Mouse (Mus musculus) megakaryocyte, embryonic 14.5 days (primary cell): ENCODE data around the gene Rere. TPM values are rescaled to one million over a fixed set of nuclear protein-coding genes. Genes with fewer than 3 reads are reported as not detected.
"Not testable (repeated sequence)": the region's sequence is repeated elsewhere in the genome, so short reads cannot be mapped to it uniquely, and the experiment has no call there.

Experiments used
- H3K27me3 ChIP-seq: replicated peaks from 2 replicates; pipeline ENCODE3; 2012; ENCODE audit warnings: inconsistent platforms
- H3K36me3 ChIP-seq: replicated peaks from 2 replicates; pipeline ENCODE3; 2012; ENCODE audit warnings: low read length, inconsistent platforms, mixed read lengths
- H3K4me1 ChIP-seq: 2 replicates; pipeline ENCODE4 v1.6.1; 2012; ENCODE audit warnings: inconsistent platforms
- H3K4me3 ChIP-seq: replicated peaks from 2 replicates; pipeline ENCODE3; 2012; ENCODE audit warnings: moderate library complexity, mild to moderate bottlenecking, inconsistent platforms
- H3K9me3 ChIP-seq: 2 replicates; pipeline ENCODE4 v1.6.1; 2012; ENCODE audit warnings: inconsistent platforms
- FLI1 ChIP-seq: IDR thresholded peaks from 2 replicates; pipeline ENCODE4 v1.6.1; 2012; ENCODE audit warnings: low read length, inconsistent platforms, mixed read lengths
- GATA1 ChIP-seq: IDR thresholded peaks from 3 replicates; pipeline ENCODE4 v1.6.1; 2012; ENCODE audit warnings: mixed read lengths, low read length, inconsistent platforms, borderline replicate concordance
- polyA plus RNA-seq: library from polyadenylated mRNA; stranded (reverse); fragments of >175 nt; gene quantifications from 2 replicates; pipeline ENCODE4 v1.2.3, GENCODE M21; 2012; ENCODE audit warnings: low replicate concordance; ENCODE audit not compliant: insufficient read depth

Gene Rere
- polyA plus RNA-seq, 1 experiment: 39.0 TPM

DNA sequence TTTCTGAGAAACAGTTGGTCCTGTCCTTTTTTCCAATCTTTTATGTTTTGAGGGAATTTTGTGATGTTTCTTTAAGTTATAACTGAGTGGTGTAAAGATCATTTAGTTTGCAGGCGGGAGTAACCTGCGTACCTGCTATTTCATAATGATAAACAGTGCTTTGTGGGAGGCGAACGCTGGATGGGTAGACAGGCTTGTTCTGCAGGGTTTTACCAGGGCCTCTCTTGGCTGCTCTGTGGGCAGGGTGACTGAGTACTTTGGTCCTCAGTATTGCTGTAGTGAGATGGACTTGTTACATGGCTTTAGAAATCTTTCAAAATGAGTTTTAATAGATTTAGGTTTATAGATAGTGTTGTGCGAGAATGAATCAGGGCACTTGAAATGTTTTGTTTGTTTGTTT, 205.7 kb downstream of the Rere start:
- H3K9me3 ChIP-seq: no peaks in the 10 kb centered on the region
- no peak for TF ChIP-seq FLI1
- no peak for TF ChIP-seq GATA1
- no peak overlapping the region for H3K4me3 ChIP-seq
- peaks cover 46% of the 10 kb centered on the region for H3K36me3 ChIP-seq
- peaks cover 62% of the 10 kb centered on the region for H3K4me1 ChIP-seq
- H3K27me3 ChIP-seq: no peaks in the 10 kb centered on the region

DNA sequence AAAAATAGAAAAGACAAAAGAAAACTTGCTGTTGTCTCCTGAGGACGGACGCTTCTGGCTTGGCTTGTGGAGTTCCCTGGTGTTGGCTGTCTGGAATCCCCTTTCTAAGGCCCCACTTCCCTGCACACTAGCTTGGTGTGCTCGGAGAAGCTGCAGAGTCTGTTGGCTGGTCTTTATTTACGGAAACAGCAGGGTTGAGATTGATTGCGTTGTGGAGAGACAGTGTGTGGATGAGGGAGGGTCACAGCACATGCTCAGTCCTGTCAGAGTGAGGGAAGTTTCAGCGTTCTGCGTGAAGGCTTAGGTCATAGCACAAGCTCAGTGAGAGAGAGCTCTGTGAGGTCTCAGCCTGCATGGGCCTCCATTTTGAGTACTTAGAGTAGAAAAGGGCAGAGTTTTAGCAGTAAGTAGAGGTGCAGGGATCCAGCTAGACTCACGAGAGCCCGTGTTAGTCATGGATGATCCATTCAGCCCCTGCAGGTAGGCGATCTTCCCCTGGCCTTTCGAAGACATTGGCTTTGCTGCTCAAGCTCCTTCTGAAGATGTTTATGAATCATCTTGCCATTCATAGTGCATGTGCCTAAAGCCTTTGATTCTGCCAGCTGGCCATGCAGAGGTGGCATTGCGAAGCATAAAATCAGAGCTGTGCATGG, 206.8 kb downstream of the Rere start:
- no peaks in the 10 kb centered on the region for H3K9me3 ChIP-seq
- no peaks in the 10 kb centered on the region for H3K27me3 ChIP-seq
- H3K36me3 ChIP-seq: peaks cover 46% of the 10 kb centered on the region
- TF ChIP-seq GATA1: no peak
- no peak for TF ChIP-seq FLI1
- peak overlapping the region; percentile 48 for H3K4me3 ChIP-seq
- peaks cover 67% of the 10 kb centered on the region for H3K4me1 ChIP-seq

DNA sequence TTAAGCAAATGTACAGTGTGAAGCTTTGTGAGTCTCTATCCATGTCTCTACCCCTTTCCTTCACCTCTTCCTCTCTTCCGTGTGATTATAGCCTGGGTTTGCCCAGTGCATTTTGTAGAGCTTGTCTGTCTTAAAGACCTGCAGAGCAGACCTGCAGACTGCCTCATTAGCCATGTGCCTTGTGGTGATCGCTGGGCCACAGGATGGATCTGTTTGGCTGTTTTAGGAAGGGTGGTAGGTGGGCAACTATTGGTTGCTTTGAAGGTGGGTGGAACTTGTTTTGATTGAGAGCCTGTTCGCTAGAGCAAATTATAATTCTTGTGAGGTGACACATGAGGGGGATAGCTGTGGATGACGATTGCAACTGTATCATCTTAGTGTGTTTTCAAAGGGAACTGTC, 207.3 kb downstream of the Rere start:
- peaks cover 68% of the 10 kb centered on the region for H3K4me1 ChIP-seq
- H3K27me3 ChIP-seq: no peaks in the 10 kb centered on the region
- no peak for TF ChIP-seq FLI1
- TF ChIP-seq GATA1: no peak
- H3K36me3 ChIP-seq: peaks cover 49% of the 10 kb centered on the region
- H3K9me3 ChIP-seq: no peaks in the 10 kb centered on the region
- H3K4me3 ChIP-seq: no peak overlapping the region

DNA sequence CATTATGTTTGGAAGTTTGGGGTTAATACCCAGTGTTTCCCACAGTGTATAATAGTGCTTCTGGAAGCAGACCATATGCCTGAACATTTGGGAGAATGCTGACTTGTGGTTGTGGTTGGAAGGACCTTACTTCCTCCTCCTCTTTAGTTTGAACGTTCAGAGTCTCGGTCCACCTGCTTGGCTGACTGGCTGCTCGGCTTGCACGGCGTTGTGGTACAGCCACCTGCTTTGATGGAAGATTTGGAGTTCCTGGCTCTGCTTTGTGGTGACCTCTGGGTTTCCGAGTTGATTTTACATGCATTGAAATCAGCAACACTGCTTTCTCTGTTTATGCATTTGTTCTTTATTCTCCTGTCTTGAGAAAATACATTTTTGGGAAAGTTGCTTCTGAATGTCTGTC, 208.6 kb downstream of the Rere start:
- Histone ChIP-seq H3K36me3 (peaks cover 47% of the 10 kb centered on the region), H3K9me3 (no peaks in the 10 kb centered on the region), H3K4me1 (peaks cover 68% of the 10 kb centered on the region), H3K4me3 (no peak overlapping the region), H3K27me3 (no peaks in the 10 kb centered on the region)
- TF ChIP-seq GATA1 (no peak), FLI1 (no peak)

DNA sequence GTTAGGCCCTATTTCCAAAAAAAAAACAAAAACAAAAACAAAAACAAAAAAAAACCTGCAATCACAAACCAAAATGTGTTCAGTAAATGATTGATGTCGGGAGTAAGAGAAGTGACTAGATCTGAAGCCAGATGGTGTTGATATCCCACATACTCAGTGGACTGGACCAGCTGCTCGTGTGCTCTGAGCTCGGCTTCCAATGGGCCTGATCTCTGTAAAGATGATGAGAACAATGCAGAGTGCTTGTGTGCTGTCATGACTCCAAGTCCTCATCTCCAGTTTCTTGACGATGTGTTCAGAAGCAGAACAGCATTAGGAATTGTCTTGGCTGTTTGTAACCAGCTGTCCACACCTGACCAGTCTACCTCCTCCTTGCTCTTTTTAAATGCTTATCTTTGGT, 210.3 kb downstream of the Rere start:
- Histone ChIP-seq H3K36me3 (peaks cover 50% of the 10 kb centered on the region), H3K4me3 (no peak overlapping the region), H3K9me3 (no peaks in the 10 kb centered on the region), H3K4me1 (peaks cover 59% of the 10 kb centered on the region), H3K27me3 (no peaks in the 10 kb centered on the region)
- TF ChIP-seq FLI1 (no peak), GATA1 (no peak)

DNA sequence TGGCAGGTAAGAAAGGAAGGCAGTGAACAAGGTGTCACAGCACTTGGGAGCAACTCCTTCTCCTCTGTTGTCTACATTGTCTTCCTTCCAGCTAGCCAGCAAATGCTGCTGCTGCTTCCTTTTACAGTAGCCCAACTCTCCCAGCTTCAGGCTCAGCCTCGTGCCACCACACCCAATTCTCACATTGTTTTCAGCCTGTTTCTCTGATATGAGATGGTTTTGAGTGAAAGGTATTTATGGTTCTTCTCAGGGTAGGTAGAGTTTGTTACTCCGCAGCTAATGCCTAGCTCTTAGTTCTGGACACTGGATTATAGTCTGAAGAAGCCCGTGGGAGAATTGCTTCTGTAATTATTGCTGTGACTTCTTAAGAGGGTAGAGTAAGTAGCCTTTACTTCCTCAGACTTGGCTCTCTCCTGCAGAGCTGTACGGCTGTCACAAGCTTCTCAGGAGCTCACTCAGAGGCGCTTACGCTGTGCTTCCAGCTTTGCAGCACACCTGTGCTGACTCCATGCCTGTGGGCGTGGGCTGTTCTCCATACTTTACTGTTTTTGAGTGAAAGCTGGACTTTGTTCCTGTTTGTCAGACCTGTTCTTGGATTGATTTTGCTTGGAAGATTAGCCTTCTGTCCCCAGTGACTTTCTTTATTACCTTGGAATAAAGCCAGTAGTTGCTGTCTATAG, 212.0 kb downstream of the Rere start:
- Histone ChIP-seq H3K4me3 (no peak overlapping the region), H3K27me3 (no peaks in the 10 kb centered on the region), H3K9me3 (no peaks in the 10 kb centered on the region), H3K4me1 (peaks cover 50% of the 10 kb centered on the region), H3K36me3 (peaks cover 56% of the 10 kb centered on the region)
- TF ChIP-seq GATA1: no peak
- no peak for TF ChIP-seq FLI1

DNA sequence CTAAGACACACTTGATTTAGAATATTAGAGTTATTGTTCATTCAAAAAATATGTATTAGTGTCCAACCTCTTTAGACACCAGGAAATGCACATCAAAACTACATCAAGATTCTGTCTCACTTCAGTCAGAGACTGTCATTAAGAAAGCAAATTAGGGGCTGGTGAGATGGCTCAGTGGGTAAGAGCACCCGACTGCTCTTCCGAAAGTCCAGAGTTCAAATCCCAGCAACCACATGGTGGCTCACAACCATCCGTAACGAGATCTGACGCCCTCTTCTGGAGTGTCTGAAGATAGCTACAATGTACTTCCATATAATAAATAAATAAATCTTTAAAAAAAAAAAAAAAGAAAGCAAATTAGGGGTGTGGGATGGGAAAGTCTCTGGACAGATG, 212.5 kb downstream of the Rere start:
- Histone ChIP-seq H3K36me3 (peaks cover 55% of the 10 kb centered on the region), H3K4me1 (peaks cover 49% of the 10 kb centered on the region)
- not testable (repeated sequence) for H3K9me3 ChIP-seq

DNA sequence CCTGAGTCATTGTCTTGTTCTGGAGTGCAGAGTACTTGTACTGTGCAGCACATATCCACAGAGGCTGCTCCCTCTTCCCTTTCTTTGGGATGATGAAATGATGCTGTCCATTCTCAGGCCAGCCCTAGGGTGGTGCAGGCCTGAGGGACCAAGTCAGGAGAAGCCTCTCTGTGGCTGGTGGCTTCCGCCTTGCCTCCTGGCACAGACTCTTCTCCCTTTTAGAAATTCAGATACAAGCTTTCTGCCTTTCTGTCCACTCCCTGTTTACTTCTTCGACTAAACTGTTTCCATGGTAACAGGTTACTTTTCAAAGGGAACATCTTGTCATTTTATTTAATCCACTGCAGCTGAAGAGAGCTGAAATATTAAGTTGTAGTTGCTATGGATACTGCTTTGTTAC, 214.1 kb downstream of the Rere start:
- peaks cover 60% of the 10 kb centered on the region for H3K36me3 ChIP-seq

More for the DNA sequence above, 212.5 kb downstream of the Rere start:
- not testable (repeated sequence) for H3K27me3 ChIP-seq, H3K4me3 ChIP-seq

DNA sequence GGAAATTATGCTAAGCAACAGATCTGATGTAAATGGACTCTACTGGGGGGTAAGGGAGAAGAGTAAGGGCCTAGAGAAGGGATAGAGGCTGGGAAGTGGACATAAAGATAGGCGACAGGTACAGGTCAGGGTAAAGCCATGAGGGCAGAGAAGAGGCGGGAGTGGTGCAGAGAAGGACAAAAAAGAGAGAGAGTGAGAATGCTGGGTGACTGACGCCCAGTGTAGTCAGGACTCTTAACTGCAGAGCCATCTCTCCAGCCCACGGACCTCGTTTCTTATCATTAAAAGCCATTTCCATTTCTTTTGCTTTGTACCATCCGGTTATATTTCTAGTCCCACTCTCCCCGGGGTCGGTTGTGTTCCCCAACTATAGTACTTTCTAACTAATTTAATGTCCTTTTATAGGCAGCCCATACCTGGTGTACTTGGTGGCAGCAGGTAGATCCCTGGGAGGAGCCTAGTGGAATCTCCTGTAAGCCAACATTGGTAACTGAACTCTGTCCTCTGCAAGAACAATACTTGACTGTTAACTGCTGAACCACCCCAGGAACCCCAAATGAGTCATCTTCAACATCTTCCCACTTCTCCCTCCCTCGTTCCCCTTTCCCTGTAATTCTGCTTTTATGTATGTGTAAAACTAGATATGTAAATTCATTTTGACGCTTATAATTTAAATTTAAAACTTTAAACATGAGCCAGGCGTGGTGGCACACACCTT, 223.0 kb downstream of the Rere start:
- peaks cover 43% of the 10 kb centered on the region for H3K4me1 ChIP-seq
- H3K4me3 ChIP-seq: no peak overlapping the region
- no peak for TF ChIP-seq GATA1
- no peak for TF ChIP-seq FLI1
- peaks cover 61% of the 10 kb centered on the region for H3K36me3 ChIP-seq
- H3K9me3 ChIP-seq: no peaks in the 10 kb centered on the region
- H3K27me3 ChIP-seq: no peaks in the 10 kb centered on the region

More for the DNA sequence above, 214.1 kb downstream of the Rere start:
- Histone ChIP-seq H3K4me3 (no peak overlapping the region), H3K9me3 (no peaks in the 10 kb centered on the region), H3K27me3 (no peaks in the 10 kb centered on the region), H3K4me1 (peaks cover 38% of the 10 kb centered on the region)
- TF ChIP-seq GATA1 (no peak), FLI1 (no peak)

DNA sequence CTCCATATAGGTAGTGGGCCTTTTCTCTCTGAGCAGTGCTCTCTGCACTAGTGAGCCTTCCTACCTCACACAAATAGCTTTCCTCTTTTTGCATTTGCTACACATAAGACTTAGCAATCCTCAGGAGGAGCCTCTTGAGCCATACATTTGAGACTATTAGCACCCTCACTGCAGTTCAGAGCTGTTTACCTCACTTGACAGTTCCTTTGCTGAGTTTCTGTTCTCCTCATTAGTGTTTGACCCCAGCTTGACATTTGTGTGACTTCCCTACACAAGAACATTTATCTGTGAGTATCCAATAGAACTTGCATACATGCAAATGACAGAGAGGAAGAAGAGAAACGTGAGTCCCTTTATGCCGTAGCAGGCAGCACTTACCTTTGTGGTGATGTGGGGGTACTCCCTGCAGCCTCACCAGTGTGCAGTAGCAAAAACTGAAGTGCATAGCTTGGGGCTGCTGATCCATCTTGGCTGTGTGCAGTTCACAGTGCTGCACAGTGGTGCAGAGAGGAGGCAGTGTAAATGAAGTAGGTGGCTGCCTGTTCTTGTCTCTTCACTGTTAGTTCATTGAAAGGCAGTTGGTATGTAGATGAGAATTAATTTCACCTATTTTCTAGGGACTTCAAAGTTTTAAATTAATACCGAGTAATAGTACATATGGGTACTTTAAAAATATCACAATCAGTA, 227.7 kb downstream of the Rere start:
- peaks cover 59% of the 10 kb centered on the region for H3K36me3 ChIP-seq
- no peaks in the 10 kb centered on the region for H3K27me3 ChIP-seq
- peaks cover 37% of the 10 kb centered on the region for H3K4me1 ChIP-seq
- peak overlapping the region; percentile 40 for H3K4me3 ChIP-seq
- TF ChIP-seq GATA1: no peak
- no peak for TF ChIP-seq FLI1
- no peaks in the 10 kb centered on the region for H3K9me3 ChIP-seq
